Mouse (Mus musculus) liver, adult 2 months (tissue): ENCODE measurements at regions not wholly inside any gene's neighbourhood (a gene's known extent, or its start where the extent isn't known, plus 50 kb on each side); places are given as distances from the start of the nearest gene placed in this dataset.

Source experiments
- CTCF ChIP-seq: fragments of 200-500 bp; IDR thresholded peaks from 2 replicates; pipeline ENCODE4 v1.5.1; 2011; ENCODE audit warnings: low read depth, low read length, control low read depth
- POLR2A ChIP-seq: fragments of 200-500 bp; IDR thresholded peaks from 2 replicates; pipeline ENCODE4 v1.6.1; 2011; ENCODE audit warnings: low read length, control low read depth; ENCODE audit not compliant: insufficient read depth; ENCODE audit errors: extremely low read depth

DNA sequence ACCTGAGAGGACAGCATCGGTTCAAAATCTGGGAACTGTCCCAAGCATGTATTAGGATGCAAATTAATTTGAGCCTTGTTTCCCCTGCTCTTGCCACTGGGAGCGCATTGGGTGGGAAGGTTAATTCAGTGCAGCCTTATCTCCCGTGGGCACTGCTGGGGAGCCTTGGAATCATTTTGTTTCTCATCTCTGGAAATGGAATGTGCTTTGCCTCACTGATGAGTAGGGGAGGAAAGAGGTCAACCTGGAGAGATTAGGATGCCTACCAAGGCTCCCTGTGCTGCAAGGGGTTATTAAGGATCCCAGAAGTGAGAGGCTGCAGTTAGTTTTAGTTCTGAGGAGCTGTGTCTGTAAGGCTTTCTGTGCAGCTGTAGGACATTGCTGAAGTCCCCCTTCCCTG, 392.3 kb downstream of the Btbd3 start:
- no peak for TF ChIP-seq CTCF
- no peak for TF ChIP-seq POLR2A
